8 mouse cellular contexts compared by ENCODE assay signal in genomic region chr1:75191258-75191621, GRCm38 (mm10). TPM values are rescaled to one million over a fixed set of nuclear protein-coding genes. Genes with fewer than 3 reads are reported as not detected.
DNase-seq lines count a peak whose midpoint lies in the region; ATAC-seq and TF ChIP-seq lines count a peak whose summit lies in the region.

No protein-coding gene starts in this region.

- H3K9me3 ChIP-seq in heart, embryonic 10.5 days: no peaks in the 10 kb centered on the region
- H3K9me3 ChIP-seq in forebrain, embryonic 10.5 days: no peaks in the 10 kb centered on the region
- H3K9me3 ChIP-seq in liver, embryonic 12.5 days (replicated peaks): no peaks in the 10 kb centered on the region

- peaks cover 3% of the 10 kb centered on the region for H3K79me3 ChIP-seq in C2C12 (ENCODE audit: low read depth)

- H3K4me3 ChIP-seq in heart, embryonic 10.5 days: peak overlapping the region; percentile 82
- H3K4me3 ChIP-seq in C2C12 (ENCODE audit: insufficient read depth, poor library complexity, severe bottlenecking): peak overlapping the region; percentile 75
- H3K4me3 ChIP-seq in forebrain, embryonic 10.5 days: peak overlapping the region; percentile 76
- peak overlapping the region; percentile 84 for H3K4me3 ChIP-seq in liver, embryonic 12.5 days

- H3K36me3 ChIP-seq in heart, embryonic 10.5 days: peaks cover 49% of the 10 kb centered on the region
- peaks cover 3% of the 10 kb centered on the region for H3K36me3 ChIP-seq in C2C12 (ENCODE audit: control insufficient read depth, insufficient read depth)
- peaks cover 34% of the 10 kb centered on the region for H3K36me3 ChIP-seq in forebrain, embryonic 10.5 days (replicated peaks)
- H3K36me3 ChIP-seq in liver, embryonic 12.5 days: peaks cover 51% of the 10 kb centered on the region

- ATAC-seq in liver, embryonic 12.5 days: no peak

- peaks cover 8% of the 10 kb centered on the region for H3K79me2 ChIP-seq in C2C12 (ENCODE audit: control insufficient read depth, insufficient read depth)

- H3K27me3 ChIP-seq in heart, embryonic 10.5 days (ENCODE audit: insufficient read depth, poor library complexity, severe bottlenecking): no peaks in the 10 kb centered on the region
- no peaks in the 10 kb centered on the region for H3K27me3 ChIP-seq in C2C12 (ENCODE audit: control insufficient read depth, insufficient read depth, insufficient read length)
- no peaks in the 10 kb centered on the region for H3K27me3 ChIP-seq in forebrain, embryonic 10.5 days (ENCODE audit: poor library complexity, severe bottlenecking)
- no peaks in the 10 kb centered on the region for H3K27me3 ChIP-seq in liver, embryonic 12.5 days (replicated peaks)

- peak overlapping the region; percentile 93 for H3K27ac ChIP-seq in heart, embryonic 10.5 days
- H3K27ac ChIP-seq in forebrain, embryonic 10.5 days: peak overlapping the region; percentile 89
- H3K27ac ChIP-seq in liver, embryonic 12.5 days: peak overlapping the region; percentile 96

- peaks cover 22% of the 10 kb centered on the region for H3K4me1 ChIP-seq in heart, embryonic 10.5 days
- H3K4me1 ChIP-seq in forebrain, embryonic 10.5 days: peaks cover 30% of the 10 kb centered on the region
- H3K4me1 ChIP-seq in liver, embryonic 12.5 days: peaks cover 51% of the 10 kb centered on the region

- no peak for TF ChIP-seq CTCF in C2C12 (IDR thresholded peaks at IDR 0.05; ENCODE audit: control insufficient read depth, insufficient read depth, insufficient read length)

- peak overlapping the region; percentile 93 for H3K4me2 ChIP-seq in liver, embryonic 12.5 days

- peak overlapping the region; percentile 94 for H3K9ac ChIP-seq in liver, embryonic 12.5 days

- intact Hi-C loops in left cerebral cortex, postnatal 4 days (cut with DNase I): no loop called here

- no peak for DNase-seq in heart, embryonic 10.5 days (ENCODE audit: low spot score)
- DNase-seq in heart, adult 11 months: no peak
- DNase-seq in forebrain, embryonic 10.5 days (ENCODE audit: extremely low spot score, low spot score): no peak
- DNase-seq in embryo, embryonic 10 days (ENCODE audit: low spot score): no peak
- no peak for DNase-seq in adrenal gland, postnatal 14 days
- DNase-seq in left cerebral cortex, postnatal 4 days: no peak

- whole genome bisulfite sequencing in heart, embryonic 10.5 days: 38% methylated on average over 5 of the region's 5 CpGs
- 40% methylated on average over 5 of the region's 5 CpGs for WGBS in forebrain, embryonic 10.5 days
- WGBS in liver, embryonic 12.5 days (ENCODE audit: insufficient replicate concordance): 45% methylated on average over 5 of the region's 5 CpGs

- H3ac ChIP-seq in C2C12 (ENCODE audit: control insufficient read depth, insufficient read length, low read depth): peak overlapping the region; percentile 81

TF ChIP-seq in C2C12, 6 proteins besides CTCF, POLR2A, EP300 and RAD21:
- TF ChIP-seq USF1 (IDR thresholded peaks at IDR 0.05; ENCODE audit: low read depth) (no peak), FOSL1 (IDR thresholded peaks at IDR 0.05; ENCODE audit: insufficient read depth, low read length, poor library complexity, severe bottlenecking) (no peak), CEBPB (IDR thresholded peaks at IDR 0.05; ENCODE audit: low read depth) (no peak)

RNA-seq across cellular contexts. Expression of gene Ankzf1, which starts 0.7 kb away (rescaled TPM):
- 24.7 and 28.5 TPM in 2 replicates for polyA plus RNA-seq in heart, embryonic 10.5 days (2016; fragmentation: Nextera tagmentation; extraction: Ambion mirVana)
- 4.0 TPM for polyA plus RNA-seq in C2C12 (2012; fragmentation: generic; extraction: Trizol)
- polyA plus RNA-seq in forebrain, embryonic 10.5 days (2016; fragmentation: Nextera tagmentation; extraction: Ambion mirVana): 20.9 and 24.1 TPM in 2 replicates
- polyA plus RNA-seq in liver, embryonic 12.5 days (2016; fragmentation: Nextera tagmentation; extraction: Ambion mirVana): 13.4 and 14.5 TPM in 2 replicates
- total RNA-seq in adrenal gland, postnatal 14 days (2021): 14.4 and 19.8 TPM in 2 replicates
- total RNA-seq in left cerebral cortex, postnatal 4 days (2021): 10 to 100 TPM; 12.7 to 18.1 TPM

RNA-seq across cellular contexts. Expression of gene Atg9a, which starts 0.8 kb away (rescaled TPM):
- polyA plus RNA-seq in heart, embryonic 10.5 days (2016; fragmentation: Nextera tagmentation; extraction: Ambion mirVana): 27.5 and 36.0 TPM in 2 replicates
- polyA plus RNA-seq in C2C12 (2012; fragmentation: generic; extraction: Trizol): 16.8 TPM
- 17.4 and 19.2 TPM in 2 replicates for polyA plus RNA-seq in forebrain, embryonic 10.5 days (2016; fragmentation: Nextera tagmentation; extraction: Ambion mirVana)
- polyA plus RNA-seq in liver, embryonic 12.5 days (2016; fragmentation: Nextera tagmentation; extraction: Ambion mirVana): 26.2 and 27.3 TPM in 2 replicates
- 36.0 and 36.4 TPM in 2 replicates for total RNA-seq in adrenal gland, postnatal 14 days (2021)
- total RNA-seq in left cerebral cortex, postnatal 4 days (2021): 10 to 100 TPM; 62.7 to 75.7 TPM

RNA-seq across cellular contexts. Expression of gene Abcb6, which starts 11.0 kb away (rescaled TPM):
- 24.6 and 29.8 TPM in 2 replicates for polyA plus RNA-seq in heart, embryonic 10.5 days (2016; fragmentation: Nextera tagmentation; extraction: Ambion mirVana)
- 34.9 TPM for polyA plus RNA-seq in C2C12 (2012; fragmentation: generic; extraction: Trizol)
- polyA plus RNA-seq in forebrain, embryonic 10.5 days (2016; fragmentation: Nextera tagmentation; extraction: Ambion mirVana): 41.9 and 45.4 TPM in 2 replicates
- polyA plus RNA-seq in liver, embryonic 12.5 days (2016; fragmentation: Nextera tagmentation; extraction: Ambion mirVana): 82.0 and 86.2 TPM in 2 replicates
- 37.0 and 44.5 TPM in 2 replicates for total RNA-seq in adrenal gland, postnatal 14 days (2021)
- 10 to 100 TPM; 47.4 to 48.1 TPM for total RNA-seq in left cerebral cortex, postnatal 4 days (2021)

RNA-seq across cellular contexts. Expression of gene Glb1l, which starts 19.4 kb away (rescaled TPM):
- polyA plus RNA-seq in heart, embryonic 10.5 days (2016; fragmentation: Nextera tagmentation; extraction: Ambion mirVana): 7.9 and 10.9 TPM in 2 replicates
- 1.3 TPM for polyA plus RNA-seq in C2C12 (2012; fragmentation: generic; extraction: Trizol)
- polyA plus RNA-seq in forebrain, embryonic 10.5 days (2016; fragmentation: Nextera tagmentation; extraction: Ambion mirVana): 14.4 and 15.3 TPM in 2 replicates
- polyA plus RNA-seq in liver, embryonic 12.5 days (2016; fragmentation: Nextera tagmentation; extraction: Ambion mirVana): 5.2 and 6.1 TPM in 2 replicates
- total RNA-seq in adrenal gland, postnatal 14 days (2021): 18.0 and 24.7 TPM in 2 replicates
- total RNA-seq in left cerebral cortex, postnatal 4 days (2021): 10 to 100 TPM; 24.3 to 25.3 TPM

RNA-seq across cellular contexts. Expression of gene Stk16, which starts 19.4 kb away (rescaled TPM):
- 103 and 131 TPM in 2 replicates for polyA plus RNA-seq in heart, embryonic 10.5 days (2016; fragmentation: Nextera tagmentation; extraction: Ambion mirVana)
- polyA plus RNA-seq in C2C12 (2012; fragmentation: generic; extraction: Trizol): 110 TPM
- 151 and 153 TPM in 2 replicates for polyA plus RNA-seq in forebrain, embryonic 10.5 days (2016; fragmentation: Nextera tagmentation; extraction: Ambion mirVana)
- 107 and 110 TPM in 2 replicates for polyA plus RNA-seq in liver, embryonic 12.5 days (2016; fragmentation: Nextera tagmentation; extraction: Ambion mirVana)
- 95.6 and 104 TPM in 2 replicates for total RNA-seq in adrenal gland, postnatal 14 days (2021)
- total RNA-seq in left cerebral cortex, postnatal 4 days (2021): 100 to 1,000 TPM; 101 to 119 TPM
